Mouse (Mus musculus): ENCODE measurements around the gene Slc19a3.

GRCm38 (mm10) chr1:82973244-82973643 is 65.0 kb downstream of the Slc19a3 start:
- TF ChIP-seq POLR2A (IDR thresholded peaks at IDR 0.05; ENCODE audit: extremely low read depth, insufficient read depth, low read length) (no peak), CTCF (IDR thresholded peaks at IDR 0.05; ENCODE audit: low read depth, low read length) (no peak)
